Mouse (Mus musculus) layer of hippocampus, postnatal 14 days (tissue): ENCODE results near the gene Tmcc1. TPM values are rescaled to one million over a fixed set of nuclear protein-coding genes. Genes with fewer than 3 reads are reported as not detected.
A peak's percentile ranks its signal among the peaks of the same experiment; 100 is the strongest.
"Not testable (repeated sequence)": the region's sequence is repeated elsewhere in the genome, so short reads cannot be mapped to it uniquely, and the experiment has no call there.

Experiments
- DNase-seq, 2 experiments: peaks; one replicate each; pipeline ENCODE4 v3.0.0; 2021 to 2022; ENCODE audit warnings: low spot score in 2 of 2, mixed read lengths in 1 of 2
- total RNA-seq, 2 experiments: library from RNA; stranded (reverse); gene quantifications; 2 replicates each; pipeline ENCODE4 v1.2.3; 2021

Tmcc1 gene
- total RNA-seq, 2 experiments from 2014 or later = 69.8 to 78.5 TPM

DNA sequence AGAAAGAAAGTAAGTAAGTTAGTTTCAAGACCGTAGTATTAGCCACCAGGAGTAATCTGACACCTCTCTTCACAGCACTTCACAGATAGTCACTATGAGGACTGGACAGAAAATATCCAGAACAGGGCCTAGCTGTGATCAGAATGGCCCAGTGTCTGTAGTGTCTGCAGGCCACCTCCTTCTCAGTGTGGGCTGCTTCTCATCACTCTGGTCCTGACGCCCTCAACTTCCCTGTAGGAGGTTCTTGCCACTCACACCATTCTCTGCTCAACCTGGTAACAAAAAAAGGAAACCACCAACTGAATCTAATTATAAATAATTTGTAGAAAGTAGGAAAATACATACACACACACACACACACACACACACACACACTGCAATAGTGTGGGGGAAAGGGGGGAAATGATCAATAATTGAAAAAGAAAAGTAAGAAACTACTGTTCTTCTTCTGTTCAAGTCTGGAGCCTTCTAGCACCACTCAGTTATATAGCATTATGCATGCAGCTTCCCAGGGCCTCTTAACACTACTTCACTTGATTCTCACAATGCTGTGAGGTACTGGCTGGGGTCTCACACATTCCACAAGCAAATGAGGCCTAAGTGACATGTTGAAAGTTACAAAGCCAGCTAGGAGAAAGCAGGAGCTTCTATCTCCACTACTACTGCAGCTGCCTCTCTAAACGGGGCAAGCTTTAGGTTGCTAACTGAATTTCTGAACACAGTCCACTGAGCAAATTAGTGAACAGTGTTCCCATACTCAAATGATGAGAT lies 38.2 kb downstream of the Tmcc1 start:
- DNase-seq = no peak

DNA sequence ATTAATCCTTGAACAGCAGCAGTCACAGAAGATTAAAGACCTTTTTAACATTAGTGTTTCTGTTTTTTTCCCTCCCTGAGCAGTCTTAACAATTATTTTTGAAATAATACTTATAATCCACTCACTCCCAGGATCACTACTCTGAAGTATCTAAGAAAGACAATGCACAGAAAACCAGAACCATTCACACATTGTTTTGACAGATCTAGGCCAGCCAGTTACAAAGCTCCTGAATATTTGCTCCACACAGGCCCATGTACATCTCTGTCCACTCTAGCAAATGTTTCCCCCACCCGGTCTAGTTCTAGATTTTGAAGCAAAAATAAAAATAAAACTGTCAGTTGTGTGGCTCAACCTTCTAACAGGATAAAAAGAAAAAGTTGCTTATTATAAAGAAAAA lies 45.9 kb downstream of the Tmcc1 start:
- DNase-seq = no peak

DNA sequence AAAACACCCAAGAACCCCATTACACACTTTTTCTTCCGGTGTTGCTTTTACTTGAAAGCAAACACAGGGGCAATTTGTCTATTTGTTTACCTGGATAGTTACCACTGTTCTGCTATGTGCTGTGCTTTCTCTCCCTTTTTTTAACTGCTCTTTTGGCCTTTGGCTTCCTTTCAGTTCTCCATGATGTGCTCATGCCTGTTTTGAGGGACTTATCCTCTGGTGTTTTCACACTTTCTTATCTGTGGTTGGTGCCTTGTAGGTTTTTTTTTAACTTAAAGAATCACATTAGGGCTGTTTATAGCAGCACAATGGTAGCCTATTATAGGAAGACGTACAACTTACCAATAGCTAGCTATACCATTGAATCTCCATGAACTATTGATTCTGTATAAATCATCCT lies 51.6 kb downstream of the Tmcc1 start:
- no peak for DNase-seq

DNA sequence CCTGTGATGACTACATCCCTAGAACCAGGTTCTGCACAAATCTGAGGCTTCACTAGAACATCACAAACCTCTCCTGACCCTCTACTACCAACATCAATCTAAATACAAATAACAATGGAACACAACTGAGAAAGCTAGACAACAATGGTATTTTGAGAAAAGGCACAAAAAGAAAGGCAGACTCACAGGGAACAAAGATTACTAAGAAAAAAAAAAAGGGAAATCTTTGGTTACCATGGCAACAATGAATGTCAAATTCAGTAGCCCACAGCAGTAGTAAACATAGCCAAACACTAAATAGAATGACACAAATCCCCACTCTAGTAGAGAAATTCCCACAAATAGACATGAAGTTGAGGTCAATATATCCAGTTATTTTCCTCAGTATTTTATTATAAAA lies 52.5 kb downstream of the Tmcc1 start:
- DNase-seq = no peak

DNA sequence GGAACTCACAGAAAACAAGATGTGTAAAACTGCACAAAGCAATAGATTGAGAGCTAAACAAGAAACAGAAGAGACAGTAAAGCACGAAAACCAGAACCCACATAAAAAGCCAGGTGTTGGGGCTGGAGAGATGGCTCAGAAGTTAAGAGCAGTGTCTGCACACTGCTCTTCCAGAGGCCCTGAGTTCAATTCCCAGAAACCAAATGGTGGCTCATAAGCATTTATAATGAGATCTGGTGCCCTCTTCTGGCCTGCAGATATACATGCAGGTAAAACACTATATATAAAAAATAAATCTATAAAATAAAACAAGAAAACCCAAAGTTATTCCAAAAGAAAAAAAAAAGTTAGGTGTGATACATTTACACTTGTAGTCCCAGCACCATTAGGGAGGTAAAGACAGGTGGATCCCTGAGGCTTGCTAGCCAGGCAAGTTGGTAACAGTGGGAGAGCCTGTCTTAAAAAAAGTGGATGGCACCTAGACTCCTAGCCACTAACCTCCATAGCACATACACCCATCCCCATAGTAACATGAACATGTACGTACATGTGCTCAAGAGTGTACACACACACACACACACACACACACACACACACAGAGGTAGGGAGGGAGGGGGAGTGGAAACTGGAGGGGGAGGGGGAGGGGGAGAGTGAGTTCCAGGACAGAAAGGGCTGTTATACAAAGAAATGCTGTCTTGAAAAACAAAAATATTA lies 54.0 kb downstream of the Tmcc1 start:
- DNase-seq = no peak

DNA sequence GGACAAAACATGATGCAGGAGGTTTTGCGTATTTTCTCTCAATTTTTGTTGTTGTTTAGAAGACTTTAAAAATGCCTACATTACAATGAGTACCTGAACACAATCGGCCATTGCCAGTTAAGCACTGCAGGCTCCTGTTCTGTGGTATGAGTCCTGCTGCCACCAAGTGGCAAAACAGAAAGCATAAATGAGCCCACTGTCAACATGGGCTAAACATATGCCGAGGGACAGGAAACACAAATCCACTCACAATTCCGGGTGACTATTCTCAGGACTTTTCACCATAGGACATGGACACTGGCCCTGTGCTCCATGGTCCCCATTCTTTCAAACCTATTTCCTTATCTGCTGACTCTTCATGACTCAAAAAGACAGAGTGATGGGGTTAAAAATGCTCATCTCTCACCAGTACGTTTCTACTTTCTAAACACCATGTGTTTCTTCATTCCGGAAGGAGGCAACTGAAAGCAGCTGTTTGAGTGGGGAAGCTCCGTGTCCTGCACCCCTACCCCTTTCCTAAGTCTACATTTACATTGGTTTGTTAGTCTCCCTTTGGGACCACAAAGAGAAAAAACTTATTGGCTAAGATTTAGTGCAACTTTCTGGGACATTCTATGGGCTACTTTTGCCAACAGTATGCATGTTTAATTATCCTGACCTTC lies 57.2 kb downstream of the Tmcc1 start:
- peak in 1 of 2 experiments; percentile 45 for DNase-seq

DNA sequence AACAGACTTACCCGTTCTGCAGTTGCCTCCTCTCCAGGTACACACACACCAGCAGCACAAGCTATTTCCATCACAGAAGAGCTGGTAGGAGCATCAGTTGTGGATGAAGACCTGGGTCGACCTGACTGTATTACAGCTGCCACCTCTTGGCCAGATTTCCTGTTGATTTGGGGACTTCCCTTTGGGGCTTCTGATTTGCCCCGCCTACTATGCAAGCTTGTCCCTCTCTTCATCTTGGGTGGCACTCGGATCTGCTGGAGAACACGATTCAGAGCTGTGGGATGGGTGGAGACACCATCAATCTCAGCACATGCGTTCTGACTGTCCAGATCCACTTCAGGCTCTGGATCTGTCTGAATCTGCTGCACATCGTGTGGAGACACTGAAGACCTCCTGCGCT lies 59.5 kb downstream of the Tmcc1 start:
- DNase-seq = no peak

DNA sequence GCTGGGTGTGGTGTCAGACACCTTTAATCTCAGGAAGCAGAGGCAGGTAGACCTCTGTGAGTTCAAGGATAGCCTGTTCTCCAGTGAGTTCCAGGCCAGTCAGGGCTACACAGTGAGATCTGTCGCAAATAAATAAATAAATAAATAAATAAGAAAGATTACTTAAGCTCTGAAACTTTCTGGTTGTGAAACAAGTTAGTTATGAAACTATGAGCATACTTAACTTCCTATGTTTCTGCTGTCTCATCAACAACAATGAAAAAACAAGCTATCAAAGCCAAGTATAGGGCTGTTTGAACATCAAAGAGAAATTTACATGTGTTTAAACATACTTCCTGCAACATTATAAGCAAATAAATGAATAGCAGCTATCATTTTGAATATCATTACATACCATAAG lies 61.5 kb downstream of the Tmcc1 start:
- DNase-seq = no peak

DNA sequence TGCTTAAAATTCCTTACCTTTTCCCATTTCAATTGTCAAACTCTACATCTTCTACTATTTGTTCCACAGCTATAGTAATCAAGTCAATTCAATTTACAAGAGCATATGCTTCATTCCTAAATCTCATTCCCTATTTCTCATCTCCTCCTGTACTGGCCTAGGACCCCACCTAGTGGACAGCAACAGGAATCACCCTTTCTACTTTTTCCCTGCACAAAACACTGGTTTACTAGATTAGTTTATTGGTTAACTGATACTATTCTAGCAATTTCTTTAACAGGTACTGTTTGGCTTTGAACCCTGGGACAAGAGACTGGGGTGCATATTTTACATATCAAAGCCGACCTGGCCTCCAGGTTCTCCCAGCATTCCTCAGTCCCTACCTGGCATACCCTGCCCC lies 64.6 kb downstream of the Tmcc1 start:
- peak in 1 of 2 experiments; percentile 52 for DNase-seq

DNA sequence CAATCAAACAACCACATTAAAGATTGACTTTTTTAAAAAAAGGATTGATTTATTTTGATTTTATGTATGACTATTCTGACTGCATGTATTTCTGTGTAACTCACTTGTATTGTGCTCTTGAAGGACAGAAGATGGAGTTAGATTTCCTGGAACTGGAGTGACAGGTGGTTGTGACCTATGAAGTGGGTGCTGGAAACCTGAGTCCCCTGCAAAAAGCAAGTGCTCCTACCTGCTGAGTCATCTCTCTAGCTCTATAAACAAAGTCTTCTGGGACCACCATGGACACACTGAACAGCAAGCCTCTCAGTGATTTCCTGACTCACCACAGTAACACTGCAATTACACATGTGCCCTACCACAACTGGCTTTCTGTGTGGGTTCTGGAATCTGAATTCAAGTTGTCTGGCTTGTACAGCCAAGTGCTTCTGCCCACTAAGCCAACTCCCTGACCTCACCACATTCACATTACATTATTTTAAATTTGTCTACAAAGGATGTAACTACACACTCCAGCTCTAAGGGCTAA lies 65.3 kb downstream of the Tmcc1 start:
- DNase-seq = no peak

DNA sequence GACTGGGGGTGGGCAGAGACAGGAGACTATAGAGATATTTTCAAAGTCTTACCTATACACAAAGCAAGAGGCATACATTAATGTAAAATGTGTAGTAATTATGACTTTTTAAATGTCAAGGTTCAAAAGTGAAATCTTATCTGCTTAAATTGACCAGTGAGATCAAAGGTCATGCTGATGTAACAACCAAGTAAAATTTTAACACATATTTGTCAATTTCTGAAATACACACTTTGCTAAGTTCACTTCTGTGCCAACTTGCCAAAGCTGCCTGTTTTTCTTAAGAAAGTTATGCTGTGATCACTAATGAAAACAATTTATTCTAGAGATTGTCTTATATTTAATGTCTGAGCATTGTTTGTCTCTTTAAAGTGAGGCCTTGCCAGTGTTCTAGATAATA lies 66.7 kb downstream of the Tmcc1 start:
- no peak for DNase-seq

DNA sequence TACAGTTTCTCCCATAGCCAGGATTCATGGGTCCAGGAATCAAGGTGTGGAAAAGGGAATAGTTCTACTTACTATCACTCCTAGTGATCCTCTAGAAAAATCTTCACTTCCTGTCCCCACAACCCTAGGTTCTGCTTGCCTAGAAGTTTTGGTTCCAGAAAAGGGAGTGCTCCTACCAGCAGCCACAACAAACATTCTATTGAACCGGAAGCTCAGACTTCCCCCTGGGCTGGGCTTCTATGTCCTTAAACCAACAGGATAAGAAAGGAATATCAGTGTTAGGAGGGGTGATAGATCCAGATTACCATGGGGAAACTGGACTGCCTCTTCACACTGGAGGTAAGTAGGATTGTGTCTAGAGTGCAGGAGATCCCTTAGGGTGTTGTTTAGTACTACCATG lies 70.4 kb downstream of the Tmcc1 start:
- DNase-seq = no peak

DNA sequence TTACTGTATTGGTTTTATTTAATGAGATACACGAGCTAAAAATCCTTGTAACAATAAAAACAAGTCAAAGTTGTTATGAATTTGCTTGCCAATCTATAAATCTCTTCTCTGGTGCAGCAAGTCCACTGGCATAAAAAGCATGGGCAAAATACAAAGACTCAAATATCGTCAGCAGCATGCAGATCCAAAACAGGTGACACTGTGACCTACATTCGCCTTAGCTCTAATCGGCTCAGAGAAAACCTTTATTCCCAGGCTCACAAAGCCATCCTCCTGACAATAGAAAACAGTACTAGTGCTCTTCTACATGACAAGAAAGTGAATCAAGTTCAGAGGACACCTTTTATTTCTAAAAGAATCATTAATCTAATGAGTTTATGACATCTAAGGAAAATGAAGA lies 73.6 kb downstream of the Tmcc1 start:
- DNase-seq = no peak

DNA sequence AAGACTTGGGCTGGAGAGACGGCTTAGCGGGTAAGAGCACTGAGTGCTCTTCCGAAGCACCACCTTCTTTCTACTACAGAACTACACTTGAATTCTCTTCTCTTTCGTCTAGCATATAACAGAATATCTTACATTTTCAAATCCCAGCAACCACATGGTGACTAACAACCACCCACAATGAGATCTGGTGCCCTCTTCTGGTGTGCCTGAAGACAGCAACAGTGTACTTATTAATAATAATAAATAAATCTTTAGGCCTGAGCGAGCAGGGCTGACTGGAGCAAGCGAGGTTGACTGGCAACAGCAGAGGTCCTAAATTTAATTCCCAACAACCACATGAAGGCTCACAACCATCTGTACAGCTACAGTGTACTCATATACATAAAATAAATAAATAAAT lies 76.7 kb downstream of the Tmcc1 start:
- DNase-seq = not testable (repeated sequence)

DNA sequence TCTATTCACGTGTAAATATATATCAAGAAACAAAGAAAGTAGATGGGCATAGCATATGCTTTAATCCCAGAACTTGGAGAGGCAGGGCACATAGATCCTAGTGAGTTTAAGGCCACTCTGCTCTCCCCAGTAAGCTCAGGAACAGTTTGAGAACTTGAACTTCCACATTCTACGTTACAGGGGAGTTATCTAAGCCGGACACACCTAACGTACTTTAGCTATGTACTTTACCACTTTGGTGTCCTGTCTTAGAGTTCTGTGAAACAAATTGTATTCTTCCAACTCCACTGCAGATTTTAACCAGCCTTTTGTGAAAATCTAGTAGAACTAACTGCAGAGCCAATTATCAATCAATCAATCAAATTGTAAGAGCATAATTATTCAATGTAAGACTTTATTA lies 82.7 kb downstream of the Tmcc1 start:
- no peak for DNase-seq

DNA sequence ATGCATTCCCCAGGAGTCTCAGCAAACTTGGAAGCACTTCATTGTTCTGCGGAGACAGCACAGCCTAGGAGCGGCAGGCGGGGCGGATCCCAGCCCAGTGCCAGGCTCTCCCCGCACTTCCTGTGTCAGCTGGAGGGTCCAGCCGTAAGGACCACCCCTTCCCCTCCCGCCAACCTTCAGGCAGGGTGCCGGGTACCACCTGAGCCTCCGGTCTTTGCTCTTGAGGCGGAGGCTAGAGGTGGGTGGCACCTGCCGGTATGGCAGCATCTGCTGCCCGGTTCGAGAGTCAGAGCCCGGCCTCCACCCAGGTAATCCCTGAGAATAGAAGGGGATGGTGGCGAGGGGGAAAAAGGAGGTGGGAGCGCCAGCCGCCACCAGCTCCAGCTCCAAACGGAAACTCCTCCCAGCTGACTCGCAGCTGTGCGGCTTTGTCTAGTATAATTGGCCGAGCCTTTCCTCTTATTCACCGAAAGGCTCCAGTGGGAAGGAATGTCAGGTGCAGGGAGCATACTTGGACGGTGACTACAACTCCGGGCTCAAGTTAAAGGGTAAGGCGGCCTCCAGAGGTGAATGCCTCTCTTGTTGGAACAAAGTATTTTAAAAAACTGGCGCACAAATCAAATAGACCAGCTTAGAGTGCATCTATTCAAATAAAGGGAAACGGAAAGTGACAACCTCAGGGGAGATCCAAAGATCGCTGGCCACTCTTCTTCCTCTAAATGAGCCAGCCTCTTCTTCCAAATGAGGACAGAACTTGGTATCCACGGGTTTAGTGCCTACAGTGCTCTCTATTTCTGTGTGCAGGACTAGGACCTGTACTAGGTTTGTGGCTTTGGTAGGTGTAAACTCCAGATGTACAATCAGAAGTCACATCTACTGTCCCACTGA lies 85.6 kb downstream of the Tmcc1 start:
- peak; percentile 13 to 23 for DNase-seq

DNA sequence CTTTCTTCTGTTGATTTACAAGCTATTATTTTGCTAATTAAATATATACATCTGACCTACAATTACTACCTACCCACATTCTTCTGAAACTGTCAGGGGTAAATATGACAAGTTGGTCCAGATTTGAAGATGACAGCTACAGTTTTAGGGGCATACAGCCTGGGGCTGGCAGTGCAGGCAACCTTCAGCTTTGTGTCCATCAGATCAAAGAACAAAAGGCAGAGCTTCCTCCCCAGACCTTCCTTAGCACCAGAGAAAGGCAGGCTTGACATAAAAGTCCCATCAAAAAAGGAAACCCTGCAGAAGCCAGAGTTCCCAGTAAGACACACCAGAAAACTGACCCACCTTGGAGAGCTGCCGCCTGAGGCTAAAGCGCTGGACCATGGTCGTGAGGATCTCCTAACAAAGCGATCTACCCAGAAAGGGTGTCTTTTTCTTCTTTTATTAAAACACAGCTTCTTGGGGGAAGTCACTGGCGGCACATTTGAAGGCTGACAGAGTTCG lies 86.3 kb downstream of the Tmcc1 start:
- DNase-seq = no peak

DNA sequence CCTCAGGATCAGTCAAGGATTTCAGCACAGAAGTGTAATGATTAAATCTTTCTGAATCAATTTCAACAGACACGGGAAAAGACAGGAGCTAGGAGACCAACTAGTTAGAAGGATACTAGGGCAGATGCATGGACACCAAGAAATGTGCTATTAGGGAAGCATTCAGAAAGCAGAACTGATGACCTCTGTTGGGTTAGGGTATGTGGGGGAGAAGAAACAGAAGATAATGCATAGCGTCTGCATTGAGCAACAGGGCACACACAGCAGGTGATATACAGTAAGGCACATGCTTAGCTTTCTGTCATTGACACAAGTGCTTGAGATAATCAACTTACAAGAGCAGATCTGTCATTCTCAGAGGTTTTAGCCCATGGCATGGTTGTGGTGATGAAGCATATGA lies 95.7 kb downstream of the Tmcc1 start:
- DNase-seq = no peak

DNA sequence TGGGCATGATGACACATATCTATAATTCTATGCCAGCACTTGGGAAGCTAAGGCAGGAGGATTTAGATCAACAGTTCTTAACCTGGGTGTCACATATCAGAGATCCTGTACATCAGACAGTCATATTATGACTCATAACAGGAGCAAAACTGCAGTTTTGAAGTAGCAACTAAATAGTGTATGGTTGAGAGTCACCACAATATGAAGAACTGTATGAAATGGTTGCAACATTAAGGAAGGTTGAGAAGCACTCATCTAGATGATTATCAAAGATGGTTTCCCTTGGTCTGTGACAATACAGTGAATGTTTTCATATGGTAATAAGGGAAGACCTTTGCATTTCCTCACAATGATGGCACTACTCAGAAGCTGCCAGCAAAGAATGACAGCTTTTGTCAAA lies 103.9 kb downstream of the Tmcc1 start:
- DNase-seq = no peak

DNA sequence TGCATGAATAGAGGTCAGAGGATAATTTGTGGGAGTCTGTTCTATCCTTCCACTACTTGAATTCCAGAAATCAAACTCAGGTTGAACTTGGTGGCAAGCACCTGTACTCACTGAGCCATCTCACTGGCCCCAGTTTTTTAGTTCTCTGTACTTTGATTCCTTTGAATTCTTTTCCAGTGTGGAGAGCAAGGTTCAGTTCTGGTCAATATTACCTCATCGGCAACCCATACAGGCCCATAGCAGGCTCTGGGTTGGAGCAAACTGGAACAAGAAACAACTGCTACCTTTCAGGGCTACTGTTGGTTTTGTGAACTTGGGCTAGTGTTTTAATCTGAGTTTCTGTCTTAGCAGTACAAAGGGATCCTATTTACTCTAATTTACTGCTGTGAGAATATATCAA lies 107.2 kb downstream of the Tmcc1 start:
- DNase-seq = no peak

DNA sequence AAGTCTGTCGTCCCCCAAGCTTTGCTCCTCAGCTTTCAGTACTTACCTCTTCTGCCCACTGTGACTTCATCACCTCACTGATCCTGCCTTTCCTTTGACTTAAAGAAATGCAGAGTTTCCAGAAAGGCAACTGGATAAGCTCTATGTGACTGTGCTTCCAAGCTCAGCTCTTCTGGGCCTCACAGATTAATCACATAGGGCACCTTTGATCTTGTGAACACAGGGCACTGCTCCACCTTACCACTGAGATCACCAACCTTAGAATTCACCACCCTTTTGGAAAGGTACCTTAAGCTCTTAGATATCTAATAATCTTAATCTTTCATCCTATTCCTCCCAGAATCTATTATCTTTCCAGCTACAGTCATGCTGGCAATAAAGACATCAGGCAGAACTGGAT lies 111.0 kb downstream of the Tmcc1 start:
- no peak for DNase-seq
